Mouse (Mus musculus) gastrocnemius, adult 18-20 months (tissue): ENCODE data around the gene Arhgap15. TPM values are rescaled to one million over a fixed set of nuclear protein-coding genes. Genes with fewer than 3 reads are reported as not detected.

Source experiments
- DNase-seq: peaks from one replicate; pipeline ENCODE4 v3.0.0; 2021; ENCODE audit warnings: low spot score
- total RNA-seq, 2 experiments: library from RNA; stranded (reverse); gene quantifications; 2 replicates each; pipeline ENCODE4 v1.2.3; 2021

Arhgap15 gene
- total RNA-seq, 2 experiments from 2014 or later: 0.75 to 0.97 TPM

DNA sequence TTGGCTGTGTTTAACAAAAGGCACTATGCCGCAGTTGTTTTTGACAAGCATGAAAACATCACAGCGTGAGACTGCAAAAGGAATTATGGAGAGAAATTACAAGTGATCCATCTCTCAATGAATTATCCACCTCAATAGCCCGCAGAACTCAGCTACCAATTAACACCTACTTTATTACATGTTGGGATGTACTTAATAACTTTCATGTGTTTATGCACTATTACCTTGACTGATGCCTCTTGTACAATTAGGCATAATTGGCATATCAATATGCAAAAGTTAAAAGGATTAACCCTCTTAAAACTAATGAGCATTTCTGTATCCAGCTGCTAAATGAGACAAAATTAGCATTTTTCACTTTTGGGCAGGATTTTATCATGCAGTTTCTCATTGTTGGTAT, 33.5 kb downstream of the Arhgap15 start:
- no peak for DNase-seq

DNA sequence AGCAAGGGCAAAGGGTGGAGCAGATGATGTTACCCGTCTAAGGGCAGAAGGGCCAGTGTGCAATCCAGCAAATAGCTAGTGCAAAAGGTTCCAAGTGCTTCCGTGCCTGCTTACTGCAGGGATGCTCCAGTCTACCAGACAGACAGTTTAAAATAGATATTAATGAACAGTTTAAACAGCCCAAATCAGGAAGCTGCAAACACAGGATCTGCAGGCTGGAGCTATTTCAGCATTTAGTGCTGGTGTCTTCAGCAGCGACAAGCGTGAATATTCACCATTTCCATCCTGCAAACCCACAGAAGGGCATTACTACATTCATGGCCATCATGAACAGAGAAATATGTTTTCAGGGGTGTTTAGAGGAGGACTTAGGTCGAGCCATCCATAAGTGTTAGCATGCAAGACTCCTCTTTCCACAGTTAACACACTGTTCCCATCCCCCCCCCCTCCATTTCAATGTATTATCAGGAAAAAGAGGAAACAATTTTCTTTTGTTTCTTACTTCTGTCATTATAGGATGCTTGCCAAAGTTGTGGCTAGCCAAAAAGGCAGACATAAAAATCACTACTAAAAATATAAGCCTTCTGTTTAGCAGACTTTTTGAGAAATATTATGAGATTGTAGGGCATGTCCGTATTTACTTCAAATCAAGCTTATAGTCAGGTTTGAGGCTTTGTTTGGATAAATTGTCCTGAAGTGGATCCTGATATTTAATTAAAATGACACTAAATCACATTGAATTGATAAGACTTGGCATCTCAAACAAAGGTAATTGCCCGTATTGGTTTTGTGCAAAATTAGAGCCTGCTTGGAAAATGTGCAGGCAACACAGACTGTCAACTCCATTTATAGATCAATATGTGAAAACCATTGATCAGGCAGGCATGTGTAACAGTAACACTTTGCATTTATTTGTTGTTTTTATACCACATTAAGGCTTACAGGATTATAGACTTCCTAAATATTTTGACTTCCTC, 35.4 kb downstream of the Arhgap15 start:
- DNase-seq: no peak

DNA sequence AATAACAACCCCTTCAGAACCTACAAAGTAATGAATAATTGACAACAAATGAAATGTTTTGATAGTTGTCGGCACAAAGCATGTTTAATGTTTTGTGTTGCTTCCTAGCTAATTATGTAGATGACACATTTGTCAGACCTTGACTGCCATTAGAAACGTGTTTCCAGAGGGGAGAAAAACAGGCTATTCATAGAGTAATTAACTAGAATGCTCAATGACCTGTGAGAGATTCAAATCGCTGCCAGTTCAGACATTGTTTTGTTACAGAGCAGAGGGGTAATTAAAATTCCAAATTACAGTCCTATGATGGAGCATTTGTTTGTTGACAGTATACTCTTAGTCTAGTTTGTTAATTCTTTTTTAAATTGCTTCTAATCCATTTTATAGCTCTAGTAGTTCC, 37.5 kb downstream of the Arhgap15 start:
- DNase-seq: no peak

DNA sequence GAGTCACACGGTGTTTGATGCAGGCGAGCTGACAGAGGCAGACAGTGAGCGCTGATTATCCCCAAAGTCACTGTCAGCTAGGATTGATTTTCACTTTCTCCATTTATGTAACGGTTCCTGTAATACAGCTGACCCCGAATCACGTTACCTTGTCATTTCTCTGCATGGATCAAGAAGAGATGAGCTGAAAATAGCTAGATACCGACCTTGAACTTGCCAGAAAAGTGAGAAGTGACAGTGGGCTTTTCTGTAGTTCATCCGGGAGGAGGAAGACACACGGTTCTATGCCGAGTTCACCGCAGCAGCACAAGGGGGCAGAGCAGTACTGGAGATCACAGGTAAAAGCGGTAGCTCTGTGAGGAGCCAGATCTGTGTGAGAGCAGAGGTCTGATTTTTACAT, 38.5 kb downstream of the Arhgap15 start:
- DNase-seq: peak; percentile 15

DNA sequence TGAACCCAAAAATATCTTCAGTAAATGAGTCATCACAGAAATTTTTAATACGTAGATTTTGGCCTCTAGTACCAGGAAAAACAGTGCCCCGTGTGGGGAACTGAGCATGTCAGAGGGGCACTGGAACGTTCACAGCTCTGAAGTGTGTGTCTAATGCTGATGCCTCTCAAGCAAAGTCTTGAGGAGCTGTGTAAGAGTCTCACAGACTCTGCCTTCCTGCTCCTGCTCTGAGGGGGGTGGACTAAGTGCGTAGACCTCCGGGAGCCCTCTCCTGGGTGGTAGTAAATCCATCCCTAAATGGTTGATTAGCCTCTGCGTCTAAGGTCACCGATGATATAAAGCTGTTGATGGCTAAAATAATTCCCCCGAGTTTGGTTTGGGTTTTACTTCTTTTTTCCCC, 39.9 kb downstream of the Arhgap15 start:
- DNase-seq: no peak

DNA sequence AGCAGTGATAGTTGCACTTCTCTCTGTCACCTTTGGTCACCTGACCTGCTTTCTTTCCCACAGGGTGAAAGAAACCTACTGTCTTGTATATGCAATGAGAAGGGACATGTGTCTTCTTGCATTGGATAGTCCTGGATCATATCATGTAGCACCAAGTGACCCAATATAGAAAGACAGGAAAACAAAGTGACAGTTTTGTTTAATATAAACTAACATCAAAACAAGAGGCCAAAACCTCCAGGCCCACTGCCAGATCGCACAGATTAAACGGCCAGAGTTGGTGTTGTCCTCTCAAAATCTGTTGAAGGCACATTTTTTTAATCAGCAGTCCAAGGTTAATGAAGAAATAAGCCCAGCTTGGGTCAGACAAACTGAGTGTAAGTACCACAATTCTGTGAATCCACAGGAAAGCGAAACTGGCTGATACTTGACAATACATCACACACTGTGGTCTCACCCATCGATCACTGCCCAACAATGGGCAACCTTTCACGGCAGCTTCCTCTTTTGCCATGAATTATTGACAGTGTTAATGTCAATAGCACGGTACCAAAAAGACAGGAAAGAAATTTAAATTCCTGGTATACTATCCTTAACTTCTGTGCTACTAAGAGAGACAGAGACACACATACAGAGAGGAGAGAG, 41.5 kb downstream of the Arhgap15 start:
- no peak for DNase-seq

DNA sequence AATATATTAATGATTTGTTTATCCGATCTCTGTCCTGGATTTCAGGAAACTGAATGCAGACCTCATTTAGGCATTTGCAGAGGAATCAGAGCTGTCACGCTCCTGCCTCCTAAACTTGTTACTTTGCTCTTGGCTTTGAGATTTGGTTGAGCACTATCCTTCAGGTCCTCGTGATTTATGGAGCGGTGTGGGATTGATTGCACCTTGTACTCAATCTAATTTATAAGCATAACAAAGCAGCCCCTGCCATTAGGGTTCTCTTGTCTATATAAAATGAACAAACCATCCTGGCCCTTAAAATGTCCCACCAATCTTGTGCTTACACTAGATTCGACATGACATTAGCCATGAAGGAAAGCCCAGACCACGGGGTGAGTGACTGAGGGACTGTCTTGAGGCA, 43.0 kb downstream of the Arhgap15 start:
- no peak for DNase-seq

DNA sequence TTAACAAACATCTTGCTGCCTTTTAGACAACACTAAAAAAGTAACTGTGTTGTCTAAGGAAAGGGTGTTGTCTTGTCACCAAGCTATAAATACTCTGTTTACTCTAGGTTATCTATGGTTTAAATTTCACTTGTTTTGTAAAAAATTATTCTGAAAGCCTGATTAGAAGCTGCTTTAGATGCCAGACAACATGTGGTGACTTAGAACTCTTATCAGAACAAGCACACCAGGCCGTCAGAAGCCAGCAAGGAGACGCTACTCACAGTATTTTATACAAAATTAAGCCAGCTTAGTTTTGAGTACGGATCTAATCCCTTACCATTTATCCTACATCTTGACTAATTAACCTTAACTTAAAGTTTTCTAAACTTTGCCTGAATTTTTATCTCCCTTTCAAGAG, 44.5 kb downstream of the Arhgap15 start:
- DNase-seq: no peak

DNA sequence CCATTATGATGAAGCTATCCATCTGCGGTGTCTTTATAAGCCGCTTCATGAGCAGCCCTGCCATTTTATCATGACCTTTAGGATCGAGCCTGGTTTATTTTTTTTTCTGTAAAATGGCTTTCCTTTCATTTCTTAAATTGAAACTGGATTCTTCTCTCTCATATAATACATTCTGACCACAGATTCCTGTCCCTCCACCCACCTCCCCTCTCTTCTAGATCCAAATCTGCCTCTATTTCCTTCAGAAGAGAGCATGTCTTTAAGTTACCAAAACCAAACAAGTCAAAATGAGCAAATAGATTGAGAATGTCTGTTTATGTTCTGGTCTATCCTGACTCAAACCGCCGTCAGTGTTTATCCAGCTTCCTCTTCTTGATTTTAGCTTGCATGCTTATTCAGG, 46.1 kb downstream of the Arhgap15 start:
- no peak for DNase-seq

DNA sequence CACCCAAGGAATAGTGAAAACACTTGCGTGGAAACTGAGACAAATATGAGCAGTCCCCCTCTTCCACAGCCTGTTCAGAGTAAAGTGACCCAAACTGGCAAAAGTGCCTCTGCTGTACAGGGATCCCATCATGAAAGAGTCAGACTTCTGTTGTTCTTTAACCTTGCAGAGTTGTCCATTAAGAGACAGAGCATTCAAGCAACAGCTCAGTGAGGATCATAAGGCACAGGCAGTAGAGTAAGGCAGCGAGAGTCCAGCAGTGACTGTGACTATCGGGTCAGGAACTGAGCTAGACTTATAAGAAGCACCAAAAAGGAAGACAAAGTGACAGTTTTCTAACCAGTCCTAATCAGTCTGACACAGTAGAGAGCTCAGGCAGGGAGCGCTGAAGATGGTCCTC, 47.8 kb downstream of the Arhgap15 start:
- no peak for DNase-seq

DNA sequence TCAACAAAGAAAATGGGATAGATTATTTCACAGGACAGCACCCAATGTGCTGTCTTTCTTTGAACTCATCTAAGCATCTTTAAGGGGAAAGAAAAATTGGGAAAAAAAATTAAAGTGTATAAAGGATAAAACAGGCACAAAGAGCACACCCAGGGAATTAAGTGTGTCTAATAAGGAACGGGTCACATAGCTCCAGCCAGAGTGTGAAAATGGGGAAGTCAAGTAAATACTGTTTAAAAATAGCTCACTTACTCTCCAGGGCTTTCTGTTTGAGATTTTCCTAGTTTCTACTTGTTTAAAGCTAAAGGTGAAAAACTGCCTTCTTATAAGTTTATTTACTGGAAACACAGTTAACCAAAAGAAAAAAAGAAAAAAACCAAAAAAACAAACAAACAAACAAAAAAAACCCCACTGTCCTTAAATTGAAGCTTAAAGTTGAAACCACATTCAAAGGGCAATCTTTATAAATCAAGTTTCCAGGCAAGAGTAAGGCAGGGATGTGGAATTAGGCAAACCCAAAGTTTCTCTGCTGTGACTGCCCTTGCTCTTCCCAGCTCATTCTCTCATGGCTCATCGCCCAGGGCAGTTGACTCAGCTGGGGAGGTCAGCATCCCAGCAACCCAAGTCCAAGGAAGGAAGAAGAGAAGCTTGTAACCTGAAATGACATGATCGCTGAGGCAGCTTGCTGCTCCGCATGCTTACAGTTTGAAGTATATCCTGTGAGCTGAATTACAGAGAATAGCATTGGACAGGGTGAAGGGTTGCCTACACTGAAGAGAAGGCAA, 57.5 kb downstream of the Arhgap15 start:
- DNase-seq: peak; percentile 45

DNA sequence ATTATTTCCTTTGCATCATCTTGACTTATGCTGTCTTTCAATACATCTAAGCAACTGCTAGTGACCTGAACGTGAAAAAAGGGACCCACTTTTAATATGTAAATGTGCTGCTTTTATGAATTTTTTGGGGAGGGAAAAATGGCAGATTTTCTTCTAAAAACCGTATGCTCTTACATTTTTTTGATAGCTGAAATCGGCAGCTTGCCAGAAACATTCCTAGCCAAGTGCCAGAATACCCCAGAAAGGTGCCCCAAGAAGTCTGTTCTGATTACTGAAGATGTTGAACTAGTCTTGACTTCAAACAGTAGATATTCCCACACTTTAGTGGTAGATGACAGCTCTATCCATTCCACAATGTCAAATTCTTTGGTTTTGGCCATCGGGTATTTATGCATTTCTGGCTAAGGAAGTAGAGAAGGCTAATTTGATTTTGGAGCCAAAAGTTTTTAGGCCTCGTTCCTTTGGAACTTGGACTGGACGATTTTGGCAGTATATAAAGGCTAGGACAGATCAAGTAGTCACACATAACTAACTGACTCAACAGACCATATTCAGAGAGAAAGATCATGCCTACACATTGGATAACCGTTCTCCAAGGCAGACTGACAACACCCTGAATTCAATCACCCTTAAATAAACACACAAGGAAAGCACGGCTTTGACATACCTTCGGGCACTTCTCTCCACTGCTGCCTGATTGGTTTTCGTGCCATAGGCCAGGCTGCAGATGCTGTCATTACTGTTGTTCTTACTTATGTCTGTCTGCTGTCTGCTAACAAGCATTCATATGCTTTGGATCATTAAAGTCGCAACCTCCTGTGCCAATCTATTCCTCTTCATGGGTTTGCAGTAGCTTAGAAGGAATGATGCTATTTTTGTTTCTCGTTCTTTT, 67.5 kb downstream of the Arhgap15 start:
- no peak for DNase-seq

DNA sequence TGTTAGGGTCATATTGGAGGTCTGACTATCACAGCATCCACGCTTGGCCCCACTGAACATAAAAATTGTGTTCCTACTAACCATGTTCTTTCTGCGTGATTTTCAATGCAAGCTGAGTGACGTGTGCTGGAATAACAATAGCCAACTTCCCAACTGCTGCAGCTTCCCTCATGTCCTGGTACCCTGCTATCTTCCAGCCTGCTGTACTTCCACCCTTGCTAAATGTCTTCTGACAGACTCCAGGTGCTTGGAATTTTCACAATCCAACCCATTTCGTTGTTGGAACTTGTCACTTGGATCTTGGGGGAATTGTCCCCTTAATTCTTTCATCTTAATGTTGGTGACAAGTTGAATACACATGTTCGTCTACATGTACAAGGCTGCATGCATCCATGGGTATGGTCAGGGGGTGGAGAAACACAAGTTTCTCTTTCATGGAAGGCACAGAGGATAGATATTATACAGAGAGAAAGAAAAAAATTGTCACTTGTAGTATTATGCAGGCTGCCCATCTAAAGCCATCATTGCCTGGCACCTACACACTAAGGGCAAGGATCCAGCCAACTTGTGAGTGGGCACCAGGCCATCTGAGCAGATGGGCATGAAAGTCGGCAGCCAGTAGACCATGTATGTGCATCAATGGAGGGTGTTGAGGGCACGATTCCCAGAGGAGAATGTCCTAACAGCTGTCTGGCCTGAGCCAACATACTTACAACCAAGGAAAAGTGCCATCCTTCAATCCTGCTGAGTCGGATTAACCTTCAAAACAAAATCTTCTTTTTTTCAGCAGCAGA, 68.4 kb downstream of the Arhgap15 start:
- peak; percentile 16 for DNase-seq

DNA sequence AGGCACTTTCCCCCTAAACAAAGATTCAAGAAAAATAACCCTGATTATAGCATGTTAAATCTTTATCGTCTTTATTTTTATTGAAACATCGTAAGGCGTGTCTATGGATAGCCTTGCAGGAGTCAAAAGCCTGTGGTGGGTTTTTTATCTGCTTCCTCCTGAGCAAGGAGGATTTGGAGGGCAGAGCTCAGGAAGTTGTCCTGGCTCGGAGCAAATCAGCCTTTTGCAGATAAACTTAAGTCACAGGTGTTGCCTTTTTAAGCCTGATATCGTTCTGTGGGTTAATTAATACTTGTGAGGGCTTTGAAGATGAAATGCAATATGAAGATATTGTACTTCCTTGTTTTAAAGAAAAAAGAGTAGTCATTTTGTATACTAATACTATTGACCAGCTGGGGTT, 87.3 kb downstream of the Arhgap15 start:
- no peak for DNase-seq

DNA sequence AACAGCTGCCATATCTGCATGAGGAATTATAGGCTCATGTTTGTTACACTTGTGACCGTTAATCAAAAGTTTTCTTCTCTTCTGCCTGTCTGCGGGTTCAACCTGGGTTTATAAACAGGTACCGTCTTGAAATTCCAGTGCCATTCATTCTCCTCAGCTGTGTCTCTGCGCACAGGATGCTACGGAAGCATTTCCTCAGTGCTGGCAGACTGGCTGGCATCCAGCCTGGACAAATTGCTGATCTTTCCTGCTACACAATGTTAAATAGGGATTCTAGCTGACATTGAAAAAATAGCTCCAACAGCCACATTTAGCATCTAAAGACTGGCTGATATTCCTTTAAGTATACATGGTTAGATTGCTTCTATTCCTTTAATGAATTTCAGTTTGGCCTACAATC, 93.0 kb downstream of the Arhgap15 start:
- DNase-seq: no peak

DNA sequence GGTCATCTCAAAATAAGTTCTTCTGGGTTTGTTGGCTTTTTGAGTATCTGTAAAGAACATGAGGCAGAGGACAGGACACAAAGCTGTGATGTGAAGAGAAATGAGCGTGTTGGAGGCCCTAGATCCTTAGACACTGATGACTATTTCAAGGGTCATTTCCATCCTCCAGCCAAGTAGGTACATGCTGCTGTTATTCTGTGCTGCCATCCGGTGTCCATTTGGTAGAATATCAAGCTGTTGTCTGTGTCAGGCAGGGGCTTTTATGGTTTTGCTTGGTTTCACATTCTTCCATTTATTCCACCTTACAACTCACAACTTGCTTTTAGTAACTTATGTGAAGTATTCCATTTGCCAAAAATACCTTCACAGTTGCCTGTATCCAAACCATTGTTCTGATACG, 102.6 kb downstream of the Arhgap15 start:
- peak; percentile 2 for DNase-seq

DNA sequence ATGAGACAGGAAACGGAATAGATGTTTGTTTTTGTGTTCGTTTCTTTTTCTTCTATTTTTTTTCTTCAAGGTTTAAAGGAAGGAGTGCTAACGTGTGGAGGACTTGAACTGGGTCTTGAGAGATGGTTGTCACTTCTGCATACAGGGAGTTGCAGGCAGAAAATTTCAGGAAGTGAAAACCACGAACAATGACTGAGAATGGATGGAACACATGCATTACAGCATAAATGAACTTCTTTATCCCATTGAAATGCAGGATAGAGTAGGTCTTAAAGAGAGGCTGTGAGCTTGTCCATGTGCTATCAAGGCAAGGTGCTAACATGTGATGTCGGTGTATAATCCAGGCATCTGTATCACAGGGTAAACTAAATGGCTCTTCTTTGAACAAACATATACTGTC, 114.1 kb downstream of the Arhgap15 start:
- DNase-seq: no peak

DNA sequence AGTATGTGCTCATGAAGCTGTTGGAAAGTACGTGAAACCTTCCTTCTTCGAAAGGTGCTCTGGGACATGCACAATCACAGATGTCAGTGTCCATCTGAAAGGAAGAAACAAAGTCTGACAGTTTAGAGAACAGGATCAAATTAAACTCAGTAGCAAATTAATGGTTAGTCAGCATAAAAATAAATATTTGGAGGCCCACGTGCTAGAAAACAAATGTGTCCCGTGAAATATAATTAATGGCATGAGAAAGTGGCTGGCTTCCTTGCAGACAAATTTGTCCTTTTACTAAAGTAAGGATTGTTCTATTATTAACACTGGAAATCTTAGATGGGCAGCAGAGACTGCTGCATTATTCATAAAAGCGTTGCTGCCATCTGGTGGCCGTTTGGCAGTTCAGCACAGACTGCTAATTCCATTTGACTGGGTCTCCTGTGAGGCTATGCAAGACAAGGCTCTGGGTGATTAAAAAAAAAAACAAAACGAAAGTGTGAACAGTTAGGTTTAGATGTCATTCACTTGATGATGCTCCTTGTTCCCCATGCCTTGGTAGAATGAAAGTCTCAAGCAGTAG, 153.9 kb downstream of the Arhgap15 start:
- peak; percentile 73 for DNase-seq

DNA sequence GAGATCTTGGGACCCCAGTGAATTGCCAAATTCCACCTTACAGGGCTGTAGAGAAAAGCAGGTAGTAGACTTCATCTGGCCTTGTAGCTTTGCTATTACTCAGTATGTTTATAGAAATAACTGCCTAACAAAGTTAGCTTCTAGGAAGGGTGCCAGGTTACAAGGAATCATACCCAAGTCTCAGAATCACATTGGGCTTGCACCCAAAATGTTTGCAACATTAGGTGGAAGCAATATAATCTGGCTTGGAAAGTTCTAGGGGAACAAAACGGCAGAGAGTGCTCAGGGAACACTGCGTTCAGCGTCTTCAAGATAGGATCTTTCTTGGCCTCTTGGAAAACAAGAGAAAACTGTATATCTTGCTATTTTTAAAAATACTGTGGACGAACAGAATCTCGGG, 158.9 kb downstream of the Arhgap15 start:
- DNase-seq: peak; percentile 89

DNA sequence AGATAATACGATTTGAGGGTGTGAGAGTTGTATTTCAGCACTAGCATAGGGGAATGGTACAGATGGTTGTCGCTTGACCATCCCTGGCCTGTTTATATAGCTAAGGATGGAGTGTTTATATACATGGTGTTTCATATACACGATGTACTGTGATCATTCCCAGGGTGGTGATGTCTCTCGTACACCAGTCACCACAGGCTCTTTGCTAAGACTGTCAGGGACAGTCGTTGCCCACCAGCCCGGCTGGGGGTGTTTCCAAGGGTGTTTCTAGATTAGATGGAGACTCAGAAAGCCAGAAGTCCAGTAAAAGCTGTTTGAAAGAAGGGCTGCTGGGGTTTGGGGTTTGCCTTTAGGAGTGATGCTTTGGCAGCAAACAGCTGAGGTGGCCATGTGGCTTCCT, 165.5 kb downstream of the Arhgap15 start:
- no peak for DNase-seq
